Mouse (Mus musculus): ENCODE measurements around the gene Jmjd6. TPM values are rescaled to one million over a fixed set of nuclear protein-coding genes. Genes with fewer than 3 reads are reported as not detected.

Jmjd6 gene
- 39.3 TPM for polyA plus RNA-seq (2015; fragmentation: Illumina TruSeq; extraction: RNeasy Lipid Tissue Mini Kit (QIAGEN cat#74804); ENCODE audit: insufficient read depth, low replicate concordance)

GRCm38 (mm10) chr11:116843261-116844233, at the start of gene Jmjd6, which contains the start of gene Mettl23:
Jmjd6 (minus strand) TSS chr11:116843449.
Mettl23 (plus strand) TSS chr11:116843278.

GRCm38 (mm10) chr11:116852891-116853511, 9.8 kb upstream of the Jmjd6 start, which contains the start of gene Srsf2:
Srsf2 (minus strand) TSS chr11:116853094.

GRCm38 (mm10) chr11:116852291-116852890, 9.1 kb upstream of the Jmjd6 start, which contains the start of gene Mfsd11:
Mfsd11 (plus strand) TSS chr11:116852440.

GRCm38 (mm10) chr11:116827534-116828165, 15.6 kb downstream of the Jmjd6 start, which contains the start of gene Mxra7:
Mxra7 (minus strand) TSS chr11:116828046.

Other genes starting within 250 kb of the Jmjd6 start
- gene Rhbdf2, start 216.4 kb downstream of the Jmjd6 start, polyA plus RNA-seq (2015; fragmentation: Illumina TruSeq; extraction: RNeasy Lipid Tissue Mini Kit (QIAGEN cat#74804); ENCODE audit: insufficient read depth, low replicate concordance), result 9.8 TPM
- gene Prcd, start 189.9 kb downstream of the Jmjd6 start, polyA plus RNA-seq (2015; fragmentation: Illumina TruSeq; extraction: RNeasy Lipid Tissue Mini Kit (QIAGEN cat#74804); ENCODE audit: insufficient read depth, low replicate concordance), result not detected
- gene Cygb, start 189.1 kb downstream of the Jmjd6 start, polyA plus RNA-seq (2015; fragmentation: Illumina TruSeq; extraction: RNeasy Lipid Tissue Mini Kit (QIAGEN cat#74804); ENCODE audit: insufficient read depth, low replicate concordance), result 3.1 TPM
- gene St6galnac1, start 67.9 kb downstream of the Jmjd6 start, polyA plus RNA-seq (2015; fragmentation: Illumina TruSeq; extraction: RNeasy Lipid Tissue Mini Kit (QIAGEN cat#74804); ENCODE audit: insufficient read depth, low replicate concordance), result not detected
- 11.8 TPM for gene Mxra7, start 15.4 kb downstream of the Jmjd6 start, polyA plus RNA-seq (2015; fragmentation: Illumina TruSeq; extraction: RNeasy Lipid Tissue Mini Kit (QIAGEN cat#74804); ENCODE audit: insufficient read depth, low replicate concordance)
- 116 TPM for gene Mettl23, start 171 bp downstream of the Jmjd6 start, polyA plus RNA-seq (2015; fragmentation: Illumina TruSeq; extraction: RNeasy Lipid Tissue Mini Kit (QIAGEN cat#74804); ENCODE audit: insufficient read depth, low replicate concordance)
- 22.4 TPM for gene Mfsd11, start 9.0 kb upstream of the Jmjd6 start, polyA plus RNA-seq (2015; fragmentation: Illumina TruSeq; extraction: RNeasy Lipid Tissue Mini Kit (QIAGEN cat#74804); ENCODE audit: insufficient read depth, low replicate concordance)
- 528 TPM for gene Srsf2, start 9.6 kb upstream of the Jmjd6 start, polyA plus RNA-seq (2015; fragmentation: Illumina TruSeq; extraction: RNeasy Lipid Tissue Mini Kit (QIAGEN cat#74804); ENCODE audit: insufficient read depth, low replicate concordance)
- gene Mgat5b, start 75.4 kb upstream of the Jmjd6 start, polyA plus RNA-seq (2015; fragmentation: Illumina TruSeq; extraction: RNeasy Lipid Tissue Mini Kit (QIAGEN cat#74804); ENCODE audit: insufficient read depth, low replicate concordance), result not detected